Mouse (Mus musculus): ENCODE measurements at regions not wholly inside any gene's neighbourhood (a gene's known extent, or its start where the extent isn't known, plus 50 kb on each side); places are given as distances from the start of the nearest gene placed in this dataset.

DNA sequence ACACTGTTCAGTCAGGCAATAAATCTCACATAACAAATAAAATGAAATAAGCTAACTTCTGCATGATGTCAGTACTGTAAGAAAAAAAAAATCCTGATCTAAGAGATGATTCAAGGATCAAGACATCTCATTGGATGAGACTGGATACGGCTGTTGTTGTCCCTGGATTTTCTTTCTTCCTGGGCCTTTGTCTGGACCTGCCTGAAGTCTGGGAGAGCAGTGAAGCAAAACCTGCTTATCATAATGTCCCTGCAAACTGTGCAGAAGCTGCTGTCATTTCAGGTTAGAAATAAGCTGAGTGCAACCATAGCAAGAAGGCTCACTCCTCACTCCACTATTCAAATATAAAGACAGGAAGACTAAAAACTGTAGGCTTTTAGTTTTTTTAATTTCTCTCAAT, 178.0 kb upstream of the Steap4 start:
- DNase-seq (ENCODE audit: low spot score in 2 of 2): no peak

DNA sequence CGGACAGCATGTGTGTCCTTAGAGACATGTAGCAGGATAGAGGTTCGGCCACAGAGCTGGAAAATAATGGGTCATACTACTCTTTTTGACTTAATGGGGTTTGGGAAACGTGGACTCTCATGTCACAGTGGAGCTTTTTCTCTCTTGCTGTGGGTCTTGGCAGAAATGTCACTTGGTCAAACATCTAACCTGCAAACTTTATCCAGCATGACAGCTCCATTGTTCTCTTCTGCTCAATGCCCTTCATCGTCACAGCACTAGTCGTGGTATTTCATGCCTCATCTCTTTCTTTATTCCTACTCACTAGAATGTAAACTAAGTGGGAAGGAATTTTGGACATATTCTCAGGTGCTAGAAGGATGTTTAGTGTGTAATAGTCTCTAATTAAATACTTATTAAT, 171.9 kb upstream of the Steap4 start:
- no peak for DNase-seq (ENCODE audit: low spot score in 2 of 2)

DNA sequence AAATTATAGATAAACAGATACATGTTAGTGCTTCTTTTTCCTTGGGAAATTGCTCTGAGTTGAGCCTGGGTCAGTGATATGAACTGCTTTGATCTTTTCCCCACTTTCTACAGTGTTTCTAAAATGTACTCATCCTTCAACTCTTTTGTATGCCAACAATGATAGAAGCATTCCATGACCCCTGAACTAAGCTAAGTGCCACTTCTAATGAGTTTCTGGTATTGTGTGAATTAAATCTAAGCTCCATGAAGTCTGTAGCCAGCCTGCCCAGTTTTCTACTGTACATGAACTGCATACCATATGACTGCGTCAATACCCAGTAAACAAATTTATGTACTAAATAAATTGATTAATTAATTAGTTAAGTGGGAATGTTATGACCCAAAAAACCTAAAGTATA, 171.1 kb upstream of the Steap4 start:
- DNase-seq (ENCODE audit: low spot score in 2 of 2): no peak

DNA sequence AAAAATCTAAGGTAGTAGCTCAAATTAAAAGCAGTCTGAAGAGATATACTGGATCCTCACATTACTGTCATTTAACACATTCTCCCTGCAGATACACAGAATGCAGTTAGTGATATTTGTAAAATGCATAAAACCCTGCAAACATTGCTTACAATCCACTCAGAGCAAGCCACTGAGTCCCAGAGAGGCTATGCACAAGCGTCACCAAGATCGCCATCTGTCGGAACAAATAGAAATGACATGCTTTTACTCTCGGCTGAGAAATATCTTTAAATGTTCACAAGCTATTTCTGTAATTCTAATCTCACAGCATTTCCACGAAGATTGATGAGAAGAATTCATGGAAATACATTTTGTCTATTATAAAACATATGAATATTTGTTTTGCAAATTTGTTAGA, 139.7 kb upstream of the Steap4 start:
- DNase-seq (ENCODE audit: low spot score in 2 of 2): no peak

DNA sequence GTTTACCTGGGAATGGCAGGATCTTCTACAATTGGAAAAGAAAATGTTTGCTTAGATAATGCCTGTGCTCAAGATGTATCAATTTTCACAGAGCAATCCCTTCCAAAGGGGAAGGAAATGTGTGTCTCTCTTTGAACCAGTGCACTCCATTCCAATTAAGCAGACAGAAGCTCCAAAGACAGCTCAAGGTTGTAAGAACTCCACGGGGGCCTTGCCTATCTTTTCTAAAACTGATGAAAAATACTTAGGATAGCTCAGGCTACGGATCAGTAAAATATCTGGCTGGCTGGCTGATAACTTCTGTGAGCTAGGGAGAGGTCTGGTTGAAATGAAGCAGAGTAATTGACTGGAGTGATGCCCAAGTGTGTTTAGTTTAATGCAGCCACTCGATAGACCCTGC, 138.6 kb upstream of the Steap4 start:
- no peak for DNase-seq (ENCODE audit: low spot score in 2 of 2)

DNA sequence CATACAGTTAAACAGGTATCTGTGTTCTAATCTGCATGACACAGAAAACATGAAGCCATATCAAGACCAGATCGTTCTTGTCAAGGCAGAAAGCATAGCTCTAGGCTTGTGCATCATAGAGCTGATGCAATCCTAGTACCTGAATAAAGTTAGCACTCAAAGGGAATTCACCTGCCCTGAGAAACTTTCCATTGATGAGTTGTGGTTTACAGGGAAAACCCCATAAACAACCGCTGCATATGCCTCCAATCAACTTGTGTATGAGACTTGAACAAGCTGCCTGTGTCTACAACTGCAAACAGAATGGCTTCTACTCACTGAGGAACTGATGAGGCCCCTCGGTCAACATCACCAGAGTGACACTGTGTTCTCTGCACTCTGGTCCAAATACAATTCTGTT, 130.6 kb upstream of the Steap4 start:
- no peak for DNase-seq (ENCODE audit: low spot score in 2 of 2)

DNA sequence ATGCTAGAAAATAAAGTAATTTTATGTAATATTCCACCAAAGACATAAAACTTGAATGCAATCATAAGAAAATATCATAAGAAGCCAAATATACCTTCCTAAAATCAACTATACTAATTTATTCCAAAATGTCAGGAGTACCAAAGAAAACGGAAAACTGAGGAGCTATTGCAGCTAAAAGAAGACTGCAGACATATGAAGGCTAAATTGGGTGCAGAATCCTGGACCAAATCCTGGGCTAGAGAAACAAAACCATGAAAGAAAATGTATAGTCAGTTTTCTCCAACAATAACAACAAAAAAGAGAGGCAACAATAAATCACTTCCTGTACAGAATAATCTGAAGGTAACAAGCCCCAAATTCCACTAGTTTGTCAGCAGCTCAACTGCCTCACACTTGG, 126.4 kb upstream of the Steap4 start:
- no peak for DNase-seq (ENCODE audit: low spot score in 2 of 2)

DNA sequence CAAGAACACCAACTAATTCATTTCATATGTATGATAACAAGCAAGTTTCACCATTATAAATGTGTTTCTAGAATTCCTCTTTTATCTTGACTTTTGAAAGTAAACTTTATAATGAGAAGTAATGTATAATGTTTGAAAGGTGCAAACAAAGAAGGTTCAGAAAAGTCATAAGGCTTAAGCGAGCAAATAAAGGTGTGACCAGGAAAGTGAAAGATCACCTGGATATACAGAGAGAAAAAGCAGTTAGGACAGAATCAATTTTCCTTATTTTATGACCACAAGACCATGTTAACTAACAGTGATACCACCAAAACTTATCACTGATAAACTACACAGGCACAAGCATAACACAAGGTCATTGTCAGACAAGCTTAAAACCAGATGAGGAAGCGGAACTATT, 97.2 kb upstream of the Steap4 start:
- no peak for DNase-seq (ENCODE audit: low spot score in 2 of 2)

DNA sequence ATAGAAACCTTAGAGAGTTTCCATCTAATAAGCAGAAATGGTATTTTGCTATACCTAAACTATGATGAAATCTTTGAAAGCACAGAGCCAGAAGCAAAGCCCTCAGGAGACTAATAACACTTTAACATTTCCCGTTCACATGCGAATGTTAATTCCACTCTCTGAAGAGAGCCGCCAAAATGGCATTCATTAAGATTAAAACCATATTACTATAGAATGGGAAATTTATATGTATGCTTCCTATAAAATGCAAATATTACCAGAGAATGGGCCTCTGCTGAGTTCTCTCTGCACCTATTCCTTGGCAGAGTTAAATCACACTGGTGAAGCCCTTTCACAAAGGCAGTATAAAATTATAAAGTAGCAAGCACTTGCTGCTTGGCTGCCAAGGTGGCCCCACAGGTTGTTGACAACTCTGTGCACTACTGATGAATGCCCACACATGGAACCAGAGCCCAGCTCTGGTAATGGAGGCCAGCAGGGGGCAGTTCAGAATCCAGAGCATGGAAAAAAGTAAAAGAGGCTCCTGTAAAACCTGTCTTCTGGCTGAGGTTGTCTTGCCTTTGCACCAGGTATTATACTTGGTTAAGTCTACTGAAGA, 94.1 kb upstream of the Steap4 start:
- DNase-seq (ENCODE audit: low spot score in 2 of 2): no peak

DNA sequence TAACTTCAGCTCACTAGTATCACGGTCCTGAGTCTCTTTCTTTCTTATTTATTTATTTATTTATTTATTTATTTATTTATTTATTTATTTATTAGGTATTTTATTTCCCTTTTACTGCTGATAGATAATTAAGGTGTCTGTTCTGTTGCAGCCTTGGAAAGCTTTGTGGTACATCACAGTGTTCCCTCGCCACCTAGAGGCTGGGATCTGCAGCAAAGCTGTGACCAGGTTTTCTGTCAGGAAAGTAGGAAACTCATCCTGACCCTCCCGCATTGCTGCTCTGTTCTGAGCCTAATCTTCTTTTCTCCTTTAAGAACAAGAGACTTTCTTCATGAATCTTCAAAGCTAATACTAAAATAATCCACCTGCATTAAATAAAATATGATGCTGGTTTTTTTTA, 60.7 kb upstream of the Steap4 start:
- DNase-seq (ENCODE audit: low spot score in 2 of 2): peak; percentile 23 to 39
